Mouse (Mus musculus) left cerebral cortex, adult 11 months (tissue): Measurements from ENCODE around the gene Add1.
"Not testable (repeated sequence)": the region's sequence is repeated elsewhere in the genome, so short reads cannot be mapped to it uniquely, and the experiment has no call there.

Source experiments
- DNase-seq: peaks from one replicate; pipeline ENCODE4 v3.0.0; 2022; ENCODE audit warnings: low spot score

Add1 gene

DNA sequence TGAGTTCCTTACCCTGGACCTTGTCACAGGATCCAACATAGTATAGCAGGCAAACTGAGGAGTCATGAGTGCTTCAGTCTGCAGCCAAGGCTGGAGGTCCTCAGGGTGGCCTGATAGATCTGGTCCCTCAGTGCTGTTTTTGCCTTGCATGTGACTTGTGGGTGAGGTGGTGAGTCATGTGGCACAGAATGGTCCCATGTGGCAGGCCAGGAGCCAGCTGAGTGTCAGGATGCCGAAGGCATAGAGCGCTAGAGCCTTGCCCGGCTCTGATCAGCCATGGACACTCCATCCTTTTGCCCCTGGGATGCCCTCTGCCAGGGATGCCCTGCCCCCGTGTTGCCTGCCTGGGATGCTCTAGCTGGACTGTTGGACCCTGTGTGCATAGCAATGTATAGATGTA lies 21.6 kb upstream of the Add1 start:
- DNase-seq, result no peak

GRCm38 (mm10) chr5:34563854-34564253 lies 9.6 kb upstream of the Add1 start:
- no peak for DNase-seq

GRCm38 (mm10) chr5:34564291-34564690 lies 9.2 kb upstream of the Add1 start:
- DNase-seq, result no peak

GRCm38 (mm10) chr5:34565545-34566283 lies 7.8 kb upstream of the Add1 start:
- DNase-seq, result peak; percentile 62

DNA sequence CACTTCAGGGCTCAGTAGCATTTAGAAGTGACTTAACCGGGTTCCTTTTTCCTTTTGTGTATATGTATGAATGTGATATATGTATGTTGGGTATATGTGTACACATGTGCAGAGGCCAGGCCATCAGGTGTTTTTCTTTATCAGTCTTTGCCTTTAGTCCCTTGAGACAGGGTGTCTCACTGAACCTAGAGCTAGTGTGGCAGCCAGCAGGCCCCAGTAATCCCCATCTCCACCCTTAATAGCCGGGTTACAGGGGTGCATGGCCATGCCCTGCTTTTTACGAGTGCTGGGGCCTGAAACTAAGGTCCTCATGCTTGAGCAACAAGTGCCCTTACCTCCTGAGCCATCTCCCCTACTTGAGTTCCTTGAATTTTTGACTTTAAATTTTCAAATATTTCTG lies 1.9 kb upstream of the Add1 start:
- no peak for DNase-seq

GRCm38 (mm10) chr5:34572568-34572967 lies 896 bp upstream of the Add1 start:
- DNase-seq, result not testable (repeated sequence)

GRCm38 (mm10) chr5:34574721-34575120 lies 1.3 kb downstream of the Add1 start:
- no peak for DNase-seq

- no peak for DNase-seq
These were observed 2.8 kb downstream of the Add1 start for GRCm38 (mm10) chr5:34576286-34576685.

DNA sequence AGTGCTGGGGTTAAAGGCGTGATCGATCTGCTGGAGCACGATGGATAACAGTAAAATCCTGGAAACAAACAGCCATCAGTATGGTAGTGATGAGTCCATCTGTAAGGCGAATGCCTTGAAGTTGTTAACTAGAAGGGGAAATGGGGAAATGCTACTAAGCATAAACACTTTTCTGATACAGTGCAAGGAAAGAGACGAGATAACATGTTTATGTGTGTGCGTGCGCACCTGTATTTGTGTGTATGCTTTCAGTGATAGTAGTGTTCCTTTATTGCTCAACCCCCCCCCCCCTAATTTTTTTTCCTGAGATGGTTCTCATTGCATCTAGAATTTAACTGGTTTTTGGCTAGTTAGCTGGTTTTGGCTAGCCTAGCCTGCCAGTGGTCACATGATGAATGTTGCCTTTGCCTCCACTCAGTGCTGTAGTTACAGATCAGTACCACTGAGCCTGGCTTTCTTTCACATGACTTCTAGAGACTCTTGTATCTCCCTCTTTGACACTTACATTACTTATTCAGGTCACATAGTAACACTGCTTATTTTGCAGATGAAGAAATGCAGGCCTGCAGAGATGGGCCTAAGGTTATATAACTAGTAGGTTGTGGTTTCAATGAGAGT lies 4.7 kb downstream of the Add1 start:
- DNase-seq, result no peak

- DNase-seq, result no peak
These were observed 5.9 kb downstream of the Add1 start for GRCm38 (mm10) chr5:34579377-34579776.

DNA sequence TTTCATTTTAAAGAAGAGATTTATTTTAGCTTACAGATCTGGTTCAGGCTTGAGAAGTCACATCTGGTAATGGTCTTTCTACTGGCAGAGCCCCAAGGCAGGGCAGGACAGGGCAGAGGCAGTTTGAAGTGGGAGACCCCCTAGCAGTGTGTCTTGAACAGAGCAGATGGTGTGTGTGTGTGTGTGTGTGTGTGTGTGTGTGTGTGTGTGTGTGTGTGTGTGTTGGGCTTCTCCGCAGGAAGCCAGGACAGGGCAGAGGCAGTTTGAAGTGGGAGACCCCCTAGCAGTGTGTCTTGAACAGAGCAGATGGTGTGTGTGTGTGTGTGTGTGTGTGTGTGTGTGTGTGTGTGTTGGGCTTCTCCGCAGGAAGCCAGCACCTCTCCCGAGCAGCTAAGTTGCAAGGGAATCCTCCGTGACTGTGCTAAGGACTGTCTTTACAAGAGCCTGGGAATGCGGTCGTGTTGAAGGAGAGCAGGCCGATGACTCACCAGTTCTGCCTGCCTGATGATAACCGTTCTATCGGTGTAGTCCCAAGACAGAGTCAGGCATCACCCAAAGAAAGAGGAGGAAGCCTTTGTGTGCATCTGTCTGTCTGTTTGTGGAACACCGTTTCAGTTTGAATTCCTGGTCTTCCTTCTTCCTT lies 8.3 kb downstream of the Add1 start:
- DNase-seq, result not testable (repeated sequence)

GRCm38 (mm10) chr5:34582314-34582675 lies 8.8 kb downstream of the Add1 start:
- no peak for DNase-seq

GRCm38 (mm10) chr5:34585216-34585615 lies 11.8 kb downstream of the Add1 start:
- no peak for DNase-seq

DNA sequence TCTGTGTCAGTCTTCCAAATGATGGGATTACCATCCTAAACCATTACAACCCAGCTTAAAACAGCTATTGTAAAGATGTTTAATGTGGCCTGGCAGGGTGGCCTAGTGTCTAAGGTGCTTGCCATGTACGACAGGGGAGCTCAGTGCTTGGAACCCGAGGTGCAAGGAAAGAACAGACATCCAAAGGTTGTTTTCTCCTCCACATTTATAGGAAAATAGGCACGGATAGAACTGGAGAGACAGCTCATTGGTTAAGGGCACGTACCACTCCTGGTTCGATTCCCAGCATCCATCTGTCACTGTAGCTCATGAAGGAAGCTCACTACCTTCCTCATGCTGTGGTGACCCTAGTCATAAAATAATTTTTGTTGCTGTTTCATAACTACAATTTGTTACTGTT lies 14.4 kb downstream of the Add1 start:
- DNase-seq, result no peak

DNA sequence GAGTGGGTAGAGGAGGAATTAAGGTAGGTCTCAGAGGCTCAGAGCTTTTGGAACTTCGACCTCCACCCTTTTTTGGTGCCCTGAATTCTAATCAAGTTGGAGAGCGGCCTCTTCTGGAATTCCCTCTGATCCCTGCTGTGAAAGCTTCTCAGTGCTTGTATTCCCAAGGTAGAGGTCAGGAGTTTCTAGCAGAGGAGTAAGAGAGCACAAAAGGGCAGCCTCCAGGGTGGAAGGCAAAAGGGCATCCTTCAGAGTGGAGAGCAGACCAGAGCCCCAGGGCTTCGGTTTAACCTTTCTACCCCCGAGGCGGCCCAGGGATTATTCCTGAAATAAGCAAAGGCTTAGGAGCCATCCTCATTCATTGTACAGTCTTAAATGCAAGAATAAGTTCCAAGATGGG lies 16.6 kb downstream of the Add1 start:
- DNase-seq, result no peak

DNA sequence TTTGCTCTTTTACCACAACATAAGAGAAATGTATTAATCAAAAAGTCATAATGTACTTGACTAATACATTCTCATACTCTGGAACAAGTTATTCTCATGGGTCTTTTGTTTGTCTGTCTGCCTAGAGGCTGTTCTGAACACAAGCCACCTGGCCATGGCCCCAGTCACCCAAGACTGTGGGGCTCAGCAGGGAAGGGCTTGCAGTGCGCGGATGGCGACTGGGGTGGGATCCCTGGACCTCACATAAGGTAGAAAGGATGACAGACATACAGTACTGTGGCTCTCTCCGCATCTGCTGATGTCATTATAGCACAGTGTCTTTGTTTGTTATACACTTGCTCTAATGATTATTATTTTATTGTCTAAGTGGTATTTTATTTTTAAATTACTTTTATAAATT lies 17.2 kb downstream of the Add1 start:
- no peak for DNase-seq

GRCm38 (mm10) chr5:34591388-34592004 lies 18.0 kb downstream of the Add1 start:
- no peak for DNase-seq

DNA sequence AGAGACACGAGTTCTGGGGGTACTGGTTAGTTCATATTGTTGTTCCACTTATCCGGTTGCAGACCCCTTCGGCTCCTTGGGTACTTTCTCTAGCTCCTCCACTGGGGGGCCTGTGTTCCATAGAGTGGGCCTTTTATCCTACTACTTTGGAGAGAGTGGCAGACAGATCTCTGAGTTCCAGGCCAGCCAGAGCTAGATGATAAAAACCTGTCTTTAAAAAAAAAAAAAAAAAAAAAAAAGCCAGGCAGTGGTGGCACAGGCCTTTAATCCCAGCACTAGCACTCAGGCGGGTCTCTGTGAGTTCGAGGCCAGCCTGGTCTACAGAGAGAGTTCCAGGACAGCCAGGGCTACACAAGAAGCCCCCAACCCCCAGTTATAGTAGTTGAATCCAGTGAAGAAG lies 18.8 kb downstream of the Add1 start:
- not testable (repeated sequence) for DNase-seq

DNA sequence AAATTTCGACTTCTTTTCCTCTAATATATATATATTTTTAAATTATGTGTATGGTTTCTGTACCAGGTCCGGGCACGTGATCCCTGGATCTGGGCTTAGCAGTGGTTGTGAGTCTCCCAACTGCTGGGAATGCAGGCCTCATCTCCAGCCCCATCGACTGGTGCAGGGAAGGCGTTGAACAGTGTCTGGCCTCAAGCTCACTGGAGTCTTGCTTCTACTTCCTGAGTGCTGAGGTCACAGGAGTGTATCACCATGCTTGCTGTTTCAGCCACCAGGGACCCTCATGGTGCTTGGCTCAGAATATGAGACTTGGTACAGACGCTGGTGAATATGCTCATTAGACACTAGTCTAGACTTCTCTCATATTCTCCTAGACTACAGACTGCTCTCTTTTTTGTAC lies 19.2 kb downstream of the Add1 start:
- no peak for DNase-seq

DNA sequence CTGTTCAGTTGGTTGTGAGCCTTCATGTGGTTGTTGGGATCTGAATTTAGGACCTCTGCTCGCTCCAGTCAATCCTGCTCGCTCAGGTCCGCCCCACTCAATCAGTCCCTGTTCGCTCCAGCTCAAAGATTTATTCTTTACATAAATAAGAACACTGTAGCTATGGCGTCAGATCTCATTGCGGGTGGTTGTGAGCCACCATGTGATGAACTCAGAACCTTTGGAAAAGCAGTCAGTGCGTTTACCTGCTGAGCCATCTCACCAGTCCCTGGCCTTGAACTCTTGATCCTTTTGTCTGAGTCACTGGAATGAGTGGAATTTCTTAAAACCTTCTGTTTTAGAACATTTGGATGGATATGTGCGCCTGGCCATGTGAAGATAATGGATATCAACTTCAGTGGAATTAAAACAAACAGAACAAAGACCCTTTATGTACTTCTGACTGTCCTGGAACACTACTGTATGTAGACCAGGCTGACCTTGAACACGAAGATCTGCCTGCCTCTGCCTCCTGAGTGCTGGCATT lies 19.8 kb downstream of the Add1 start:
- no peak for DNase-seq

GRCm38 (mm10) chr5:34604576-34604975 lies 31.1 kb downstream of the Add1 start:
- DNase-seq, result no peak

- DNase-seq, result no peak
These were observed 33.8 kb downstream of the Add1 start for GRCm38 (mm10) chr5:34607100-34607880.
